10 mouse cellular contexts compared by ENCODE assay signal in genomic region chr4:134745900-134746661, GRCm38 (mm10). TPM values are rescaled to one million over a fixed set of nuclear protein-coding genes. Genes with fewer than 3 reads are reported as not detected.
DNase-seq lines count a peak whose midpoint lies in the region; ATAC-seq and TF ChIP-seq lines count a peak whose summit lies in the region.
"Had no signal": no experiment of that assay in that cellular context is flagged by ENCODE, and none has a peak within 500 bp of the region (broad histone marks: within the 10 kb centered on the region; RNA-seq: fewer than 3 reads in every experiment).

No protein-coding gene starts in this region.

- TF ChIP-seq EP300 in ES-Bruce4 (IDR thresholded peaks at IDR 0.05; ENCODE audit: insufficient read depth, low read depth, low read length), result no peak

- H3K36me3 ChIP-seq in hindbrain, embryonic 10.5 days, result peaks cover 22% of the 10 kb centered on the region
- H3K36me3 ChIP-seq in hindbrain, embryonic 14.5 days (replicated peaks; ENCODE audit: control insufficient read depth, insufficient read depth), result no peaks in the 10 kb centered on the region
- 0 out of 2 replicates have a peak, but pooled peaks cover 4% of the 10 kb centered on the region for H3K36me3 ChIP-seq in ES-Bruce4 (ENCODE audit: control insufficient read depth, insufficient read depth, low read length, poor library complexity, severe bottlenecking)

- ATAC-seq in hindbrain, embryonic 14.5 days (ENCODE audit: low FRiP score), result no peak

- no peak overlapping the region for H3K9ac ChIP-seq in hindbrain, embryonic 14.5 days
- H3K9ac ChIP-seq in ES-Bruce4 (ENCODE audit: low read depth, poor library complexity, severe bottlenecking), result no peak overlapping the region
- H3K9ac ChIP-seq: limb, embryonic 15.5 days had no signal

- DNase-seq in hindbrain, embryonic 10.5 days (ENCODE audit: low spot score), result no peak
- no peak for DNase-seq in hindbrain, embryonic 14.5 days (ENCODE audit: low spot score)
- DNase-seq in left cerebral cortex, postnatal 36 days (ENCODE audit: low spot score in 2 of 2), result peak; percentile 75 to 83
- no peak for DNase-seq in urinary bladder, postnatal 10 days (ENCODE audit: low spot score)
- no peak for DNase-seq in urinary bladder, adult 2 months (ENCODE audit: low spot score)
- no peak for DNase-seq in heart, adult 8-10 months (ENCODE audit: low spot score)
- DNase-seq: gastrocnemius, postnatal 25 days had no signal

- 83% methylated on average over 16 of the region's 16 CpGs for WGBS in hindbrain, embryonic 10.5 days
- 79% methylated on average over 16 of the region's 16 CpGs for WGBS in hindbrain, embryonic 14.5 days

- no peak for TF ChIP-seq POLR2A in ES-Bruce4 (IDR thresholded peaks at IDR 0.05; ENCODE audit: insufficient read depth, low read length)
- no peak for TF ChIP-seq POLR2A in cortical plate, adult 2 months (IDR thresholded peaks at IDR 0.05; ENCODE audit: extremely low read depth, insufficient read depth, low read length)

- H3K4me3 ChIP-seq in hindbrain, embryonic 10.5 days, result no peak overlapping the region
- H3K4me3 ChIP-seq in hindbrain, embryonic 14.5 days (replicated peaks; ENCODE audit: low read length), result no peak overlapping the region
- no peak overlapping the region for H3K4me3 ChIP-seq in ES-Bruce4 (ENCODE audit: low read depth, low read length)
- H3K4me3 ChIP-seq in cortical plate, adult 2 months (ENCODE audit: insufficient read depth, low read length), result no peak overlapping the region
- H3K4me3 ChIP-seq: limb, embryonic 15.5 days had no signal

- intact Hi-C loops in left cerebral cortex, postnatal 36 days (cut with DNase I), result loop anchor here (1.0 kb wide), 1 partner anchor 42 kb away; the partner anchor contains the start of gene Man1c1

- no peaks in the 10 kb centered on the region for H3K27me3 ChIP-seq in hindbrain, embryonic 10.5 days (ENCODE audit: insufficient read depth, poor library complexity, severe bottlenecking)
- H3K27me3 ChIP-seq in hindbrain, embryonic 14.5 days (ENCODE audit: control insufficient read depth, insufficient read depth, low read length), result no peaks in the 10 kb centered on the region
- H3K27me3 ChIP-seq in ES-Bruce4 (ENCODE audit: control insufficient read depth, insufficient read depth, low read length, poor library complexity, severe bottlenecking), result no peaks in the 10 kb centered on the region
- H3K27me3 ChIP-seq: limb, embryonic 15.5 days had no signal

- peaks cover 55% of the 10 kb centered on the region for H3K4me1 ChIP-seq in hindbrain, embryonic 10.5 days (replicated peaks)
- no peaks in the 10 kb centered on the region; the same call in 1 of the 2 replicates for H3K4me1 ChIP-seq in hindbrain, embryonic 14.5 days (replicated peaks; ENCODE audit: control insufficient read depth, insufficient read depth, low read length)
- H3K4me1 ChIP-seq in ES-Bruce4 (ENCODE audit: control insufficient read depth, insufficient read depth, low read length), result peaks cover 5% of the 10 kb centered on the region
- H3K4me1 ChIP-seq in cortical plate, adult 2 months (ENCODE audit: control insufficient read depth, insufficient read depth, low read length), result peaks cover 8% of the 10 kb centered on the region

- H3K4me2 ChIP-seq in hindbrain, embryonic 14.5 days (replicated peaks), result no peak overlapping the region
- H3K4me2 ChIP-seq: limb, embryonic 15.5 days had no signal

- TF ChIP-seq CTCF in ES-Bruce4 (IDR thresholded peaks at IDR 0.05; ENCODE audit: low read depth, low read length), result peak; percentile 70
- TF ChIP-seq CTCF in cortical plate, adult 2 months (IDR thresholded peaks at IDR 0.05; ENCODE audit: extremely low read depth, insufficient read depth, low read length), result peak; percentile 27; the same call in 1 of the 2 replicates

- H3K9me3 ChIP-seq in hindbrain, embryonic 10.5 days, result no peaks in the 10 kb centered on the region
- no peaks in the 10 kb centered on the region for H3K9me3 ChIP-seq in hindbrain, embryonic 14.5 days (ENCODE audit: control insufficient read depth, low read length)
- H3K9me3 ChIP-seq in ES-Bruce4 (replicated peaks; ENCODE audit: control insufficient read depth, insufficient read depth, low read length, poor library complexity, severe bottlenecking), result no peaks in the 10 kb centered on the region
- H3K9me3 ChIP-seq: limb, embryonic 15.5 days had no signal

- H3K27ac ChIP-seq in hindbrain, embryonic 10.5 days, result peak overlapping the region; percentile 51; the same call in 1 of the 2 replicates
- H3K27ac ChIP-seq in hindbrain, embryonic 14.5 days, result no peak overlapping the region
- no peak overlapping the region for H3K27ac ChIP-seq in ES-Bruce4 (ENCODE audit: insufficient read depth, low read length)
- H3K27ac ChIP-seq in cortical plate, adult 2 months (ENCODE audit: insufficient read depth, low read length), result 0 out of 2 replicates have a peak overlapping the region, but pooled peaks have one; percentile 35
- H3K27ac ChIP-seq: limb, embryonic 15.5 days had no signal

RNA-seq across cellular contexts. Expression of gene Ldlrap1, which starts 21.7 kb away (rescaled TPM):
- polyA plus RNA-seq in hindbrain, embryonic 10.5 days (2016; fragmentation: Nextera tagmentation; extraction: Ambion mirVana), result 9.7 and 11.4 TPM in 2 replicates
- 2.3 and 2.7 TPM in 2 replicates for polyA plus RNA-seq in hindbrain, embryonic 14.5 days (2014; fragmentation: Nextera tagmentation; extraction: Ambion mirVana)
- 16.8 and 18.9 TPM in 2 replicates for polyA plus RNA-seq in ES-Bruce4 (2011; ENCODE audit: insufficient read depth, insufficient read length, low read depth, missing spikeins)
- 3.0 and 3.3 TPM in 2 replicates for polyA plus RNA-seq in cortical plate, adult 2 months (2012; rRNA removed)
- 1 to 10 TPM; 3.1 to 3.5 TPM for total RNA-seq in left cerebral cortex, postnatal 36 days (2021)
- 17.9 and 21.4 TPM in 2 replicates for polyA plus RNA-seq in urinary bladder, adult 2 months (2012; rRNA removed)
- total RNA-seq in heart, adult 8-10 months (2022), result 10 to 100 TPM; 12.1 to 15.3 (median 13.0) TPM

RNA-seq across cellular contexts. Expression of gene Man1c1, which starts 42.0 kb away (rescaled TPM):
- 3.7 and 4.1 TPM in 2 replicates for polyA plus RNA-seq in hindbrain, embryonic 10.5 days (2016; fragmentation: Nextera tagmentation; extraction: Ambion mirVana)
- polyA plus RNA-seq in hindbrain, embryonic 14.5 days (2014; fragmentation: Nextera tagmentation; extraction: Ambion mirVana), result 7.1 and 7.2 TPM in 2 replicates
- polyA plus RNA-seq in ES-Bruce4 (2011; ENCODE audit: insufficient read depth, insufficient read length, low read depth, missing spikeins), result 7.1 and 9.0 TPM in 2 replicates
- polyA plus RNA-seq in cortical plate, adult 2 months (2012; rRNA removed), result 18.9 and 20.5 TPM in 2 replicates
- 10 to 100 TPM; 37.8 to 42.0 TPM for total RNA-seq in left cerebral cortex, postnatal 36 days (2021)
- 7.3 and 12.7 TPM in 2 replicates for polyA plus RNA-seq in urinary bladder, adult 2 months (2012; rRNA removed)
- total RNA-seq in heart, adult 8-10 months (2022), result 10 to 100 TPM; 22.6 to 26.7 (median 25.3) TPM

Comparison
In these comparisons a context has a peak if more than half of its experiments do, and no peak if none do; other contexts are left out.
1. H3K27ac ChIP-seq: peak in hindbrain, embryonic 10.5 days (single experiment) and cortical plate, adult 2 months (single experiment); none in hindbrain, embryonic 14.5 days (single experiment) and ES-Bruce4 (single experiment).
2. DNase-seq: peak in left cerebral cortex, postnatal 36 days (2 of 2); none in hindbrain, embryonic 10.5 days (single experiment), hindbrain, embryonic 14.5 days (single experiment), urinary bladder, postnatal 10 days (single experiment), urinary bladder, adult 2 months (single experiment) and heart, adult 8-10 months (single experiment).